Mouse (Mus musculus) MEL (cell line): ENCODE results near the gene Wdsub1. TPM values are rescaled to one million over a fixed set of nuclear protein-coding genes. Genes with fewer than 3 reads are reported as not detected.

Experiments used
- DNase-seq: peaks from one replicate; pipeline ENCODE4 v3.0.0; 2011; ENCODE audit warnings: low read depth, low spot score
- H3K27ac ChIP-seq: 2 replicates; pipeline ENCODE4 v1.5.1; 2012; ENCODE audit warnings: low read depth, mild to moderate bottlenecking, control low read depth, low read length, moderate library complexity; ENCODE audit not compliant: control insufficient read depth
- H3K27me3 ChIP-seq, 2 experiments: fragments of 150-350 bp in 1 of 2; sonication (generic) in 1 of 2; 2 replicates each; pipeline ENCODE4 v1.6.1; 2012; ENCODE audit warnings: low read length in 2 of 2, mild to moderate bottlenecking in 2 of 2, improper control_type of control experiment in 1 of 2, moderate library complexity in 1 of 2; ENCODE audit not compliant: insufficient read depth in 2 of 2, control insufficient read depth in 1 of 2
- H3K36me3 ChIP-seq, 2 experiments: 2 replicates each; pipeline ENCODE4 v1.6.1; 2012 to 2014; ENCODE audit warnings: low read length in 2 of 2, improper control_type of control experiment in 1 of 2, inconsistent platforms in 1 of 2, mild to moderate bottlenecking in 1 of 2; ENCODE audit not compliant: insufficient read depth in 2 of 2, control insufficient read depth in 1 of 2
- H3K4me1 ChIP-seq, 2 experiments: fragments of 150-350 bp in 1 of 2; sonication (generic) in 1 of 2; 2 replicates each; pipeline ENCODE4 v1.6.1; 2012; ENCODE audit warnings: low read length in 2 of 2, improper control_type of control experiment in 1 of 2, mild to moderate bottlenecking in 1 of 2; ENCODE audit not compliant: insufficient read depth in 2 of 2, control insufficient read depth in 1 of 2
- H3K4me3 ChIP-seq, 2 experiments: fragments of 150-350 bp in 1 of 2; sonication (generic) in 1 of 2; 2 replicates each; pipeline ENCODE4 v1.5.1; 2012; ENCODE audit warnings: low read depth in 2 of 2, low read length in 2 of 2, mild to moderate bottlenecking in 2 of 2, moderate library complexity in 2 of 2, control low read depth in 1 of 2, improper control_type of control experiment in 1 of 2; ENCODE audit not compliant: control insufficient read depth in 1 of 2, insufficient read depth in 1 of 2
- H3K79me2 ChIP-seq: 2 replicates; pipeline ENCODE4 v1.6.1; 2012; ENCODE audit warnings: mild to moderate bottlenecking, low read length, moderate library complexity; ENCODE audit not compliant: control insufficient read depth, poor library complexity, insufficient read depth
- H3K9ac ChIP-seq: 2 replicates; pipeline ENCODE4 v1.6.1; 2012; ENCODE audit warnings: low read depth, mild to moderate bottlenecking, control low read depth, low read length, moderate library complexity; ENCODE audit not compliant: control insufficient read depth, poor library complexity, severe bottlenecking
- H3K9me3 ChIP-seq: fragments of 150-350 bp; sonication (generic); replicated peaks from 2 replicates; pipeline ENCODE4 v1.6.1; 2012; ENCODE audit warnings: mild to moderate bottlenecking, low read length, improper control_type of control experiment, moderate library complexity; ENCODE audit not compliant: insufficient read depth
- CTCF ChIP-seq, 3 experiments: IDR thresholded peaks in 2 of 3; conservative IDR thresholded peaks in 1 of 3; 2 replicates each; pipeline ENCODE4 v1.5.1; 2011 to 2012; ENCODE audit warnings: low read length in 3 of 3, low read depth in 2 of 3, mild to moderate bottlenecking in 2 of 3, improper control_type of control experiment in 1 of 3, inconsistent platforms in 1 of 3, mixed read lengths in 1 of 3, moderate library complexity in 1 of 3; ENCODE audit not compliant: control insufficient read depth in 1 of 3, insufficient read depth in 1 of 3, poor library complexity in 1 of 3, severe bottlenecking in 1 of 3
- GABPA ChIP-seq: IDR thresholded peaks from 2 replicates; pipeline ENCODE4 v1.6.1; 2012; ENCODE audit warnings: low read depth, mild to moderate bottlenecking, inconsistent platforms, low read length, improper control_type of control experiment, moderate library complexity
- JUND ChIP-seq: IDR thresholded peaks from 2 replicates; pipeline ENCODE4 v1.6.1; 2011; ENCODE audit warnings: low read depth, mild to moderate bottlenecking, improper control_type of control experiment, low read length
- KAT2A ChIP-seq: conservative IDR thresholded peaks from 2 replicates; pipeline ENCODE4 v1.6.1; 2012; ENCODE audit warnings: low read depth, low read length, improper control_type of control experiment, inconsistent platforms
- MAX ChIP-seq: IDR thresholded peaks from 2 replicates; pipeline ENCODE4 v1.6.1; 2011; ENCODE audit warnings: low read length, improper control_type of control experiment
- MAZ ChIP-seq: IDR thresholded peaks from 2 replicates; pipeline ENCODE4 v1.6.1; 2012; ENCODE audit warnings: low read depth, mild to moderate bottlenecking, inconsistent platforms, low read length, improper control_type of control experiment
- MXI1 ChIP-seq: IDR thresholded peaks from 2 replicates; pipeline ENCODE4 v1.6.1; 2011; ENCODE audit warnings: mild to moderate bottlenecking, low read depth, low read length, improper control_type of control experiment
- NELFE ChIP-seq: IDR thresholded peaks from 2 replicates; pipeline ENCODE4 v1.6.1; 2011; ENCODE audit warnings: low read depth, low read length, improper control_type of control experiment
- NRF1 ChIP-seq: IDR thresholded peaks from 2 replicates; pipeline ENCODE4 v1.6.1; 2014; ENCODE audit warnings: low read depth, mild to moderate bottlenecking, inconsistent platforms, low read length, improper control_type of control experiment, moderate library complexity; ENCODE audit not compliant: poor library complexity, insufficient read depth, severe bottlenecking
- POLR2A ChIP-seq, 2 experiments: IDR thresholded peaks; 2 replicates each; pipeline ENCODE4 v1.6.1; 2011 to 2012; ENCODE audit warnings: low read length in 2 of 2, mild to moderate bottlenecking in 2 of 2, control low read depth in 1 of 2, improper control_type of control experiment in 1 of 2, low read depth in 1 of 2, moderate library complexity in 1 of 2; ENCODE audit not compliant: control insufficient read depth in 1 of 2, insufficient read depth in 1 of 2, poor library complexity in 1 of 2
- POLR2AphosphoS2 ChIP-seq: IDR thresholded peaks from 2 replicates; pipeline ENCODE4 v1.6.1; 2011; ENCODE audit warnings: low read length, improper control_type of control experiment
- RAD21 ChIP-seq: IDR thresholded peaks from 2 replicates; pipeline ENCODE4 v1.6.1; 2011; ENCODE audit warnings: mild to moderate bottlenecking, low read depth, low read length, improper control_type of control experiment
- UBTF ChIP-seq: IDR thresholded peaks from 2 replicates; pipeline ENCODE4 v1.6.1; 2012; ENCODE audit warnings: low read depth, mild to moderate bottlenecking, inconsistent platforms, low read length, improper control_type of control experiment, moderate library complexity, borderline replicate concordance; ENCODE audit not compliant: insufficient read depth
- ZKSCAN1 ChIP-seq: IDR thresholded peaks from 2 replicates; pipeline ENCODE4 v1.6.1; 2012; ENCODE audit warnings: low read depth, mild to moderate bottlenecking, inconsistent platforms, low read length, improper control_type of control experiment, moderate library complexity
- polyA plus RNA-seq, 2 experiments: library from polyadenylated mRNA; stranded (reverse) in 1 of 2; unstranded in 1 of 2; fragments of >175 nt in 1 of 2; fragments of >200 nt in 1 of 2; gene quantifications; 2 replicates each; pipeline versions ENCODE4 v1.2.1 to v1.2.4; 2012; ENCODE audit warnings: low replicate concordance in 2 of 2, low read depth in 1 of 2; ENCODE audit not compliant: insufficient read length in 2 of 2, insufficient read depth in 1 of 2, missing spikeins in 1 of 2
- total RNA-seq: library from RNA; depleted of rRNA; stranded (reverse); fragments of 300-350 nt; gene quantifications from 2 replicates; pipeline ENCODE4 v1.2.3, GENCODE M21; 2012

Gene Wdsub1
- total and polyA plus RNA-seq, 3 experiments = 16.5 to 19.5 TPM; not detected in 1

DNA sequence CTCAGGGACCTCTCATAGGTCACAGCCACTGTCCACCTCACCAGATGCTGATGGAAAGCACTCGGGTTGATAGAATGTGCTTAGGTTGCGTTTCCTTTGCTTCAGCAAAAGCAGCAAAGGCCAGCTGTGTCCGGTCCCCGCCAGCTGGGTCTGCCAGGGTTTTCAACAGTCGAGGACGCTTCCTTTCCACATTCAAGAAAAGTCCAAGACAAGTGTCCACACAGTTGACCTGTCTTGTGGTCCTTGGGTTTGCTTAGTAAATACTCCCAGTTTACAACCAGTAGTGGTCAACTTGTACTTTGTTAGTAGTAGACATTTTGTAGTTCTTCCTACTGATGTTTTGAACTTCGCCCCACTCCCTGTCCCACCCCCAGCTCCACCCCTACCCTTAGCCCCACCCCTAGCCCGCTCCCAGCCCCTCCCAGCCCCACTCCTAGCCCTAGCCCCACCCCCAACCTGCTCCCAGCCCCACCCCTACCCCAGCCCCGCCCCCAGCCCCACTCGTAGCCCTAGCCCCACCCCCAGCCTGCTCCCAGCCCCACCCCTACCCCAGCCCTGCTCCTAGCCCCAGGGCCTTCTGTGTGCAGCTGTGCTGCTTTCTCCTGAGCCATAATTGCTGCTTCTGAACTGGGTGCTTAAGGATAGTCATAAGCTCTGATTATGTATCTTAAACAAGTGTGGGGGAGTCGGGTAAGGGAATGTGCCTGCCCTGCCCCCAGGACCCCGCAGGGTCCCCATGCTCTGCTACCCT lies 41.0 kb downstream of the Wdsub1 start:
- H3K27ac ChIP-seq = peak overlapping the region; percentile 72
- H3K36me3 ChIP-seq = no peaks in the 10 kb centered on the region; a peak in 2 of 4 replicates
- no peaks in the 10 kb centered on the region for H3K27me3 ChIP-seq
- no peaks in the 10 kb centered on the region for H3K9me3 ChIP-seq
- H3K4me3 ChIP-seq = peak overlapping the region; percentile 66 to 87
- peaks cover 1% of the 10 kb centered on the region; the same call in 1 of the 2 replicates for H3K79me2 ChIP-seq
- TF ChIP-seq NELFE (peak; percentile 41), POLR2A (IDR thresholded peaks at IDR 0.05; ENCODE audit: control insufficient read depth in 1 of 2, insufficient read depth in 1 of 2, low read depth in 1 of 2, low read length in 2 of 2, poor library complexity in 1 of 2) (peak in 1 of 2 experiments; percentile 52; a peak in 1 of 4 replicates), NRF1 (no peak), MAZ (0 out of 2 replicates have a peak, but pooled peaks have one; percentile 4)
- peak; percentile 73 for DNase-seq
- peaks cover 2 to 9% of the 10 kb centered on the region in 2 experiments; a peak in 2 of 4 replicates for H3K4me1 ChIP-seq
- H3K9ac ChIP-seq = peak overlapping the region; percentile 74

DNA sequence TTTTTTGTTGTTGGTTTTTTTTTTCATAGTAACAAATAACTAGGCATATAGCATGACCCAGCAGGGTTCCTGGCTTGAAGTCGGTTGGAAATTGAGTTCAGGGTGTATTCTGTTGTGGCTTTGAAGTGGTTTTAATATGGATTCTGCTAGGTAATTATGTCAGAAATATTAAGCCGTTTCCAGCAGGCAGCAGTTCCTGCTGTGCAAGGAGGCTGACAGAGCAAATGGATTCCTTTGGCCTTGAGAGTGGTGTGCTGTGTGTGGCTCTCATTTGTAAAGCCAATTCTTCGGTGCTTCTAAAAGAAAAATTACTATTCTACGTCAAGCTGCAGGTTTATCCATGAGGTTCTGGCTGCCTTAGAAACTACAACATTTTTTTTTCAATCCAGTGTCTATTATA lies 42.2 kb downstream of the Wdsub1 start:
- Histone ChIP-seq H3K27ac (no peak overlapping the region), H3K9ac (no peak overlapping the region), H3K79me2 (peaks cover 1% of the 10 kb centered on the region; the same call in 1 of the 2 replicates), H3K27me3 (no peaks in the 10 kb centered on the region), H3K4me3 (no peak overlapping the region), H3K9me3 (no peaks in the 10 kb centered on the region), H3K36me3 (no peaks in the 10 kb centered on the region; a peak in 2 of 4 replicates), H3K4me1 (peaks cover 2 to 9% of the 10 kb centered on the region in 2 experiments; a peak in 2 of 4 replicates)
- DNase-seq = no peak
- TF ChIP-seq KAT2A = no peak
- TF ChIP-seq ZKSCAN1 = no peak

DNA sequence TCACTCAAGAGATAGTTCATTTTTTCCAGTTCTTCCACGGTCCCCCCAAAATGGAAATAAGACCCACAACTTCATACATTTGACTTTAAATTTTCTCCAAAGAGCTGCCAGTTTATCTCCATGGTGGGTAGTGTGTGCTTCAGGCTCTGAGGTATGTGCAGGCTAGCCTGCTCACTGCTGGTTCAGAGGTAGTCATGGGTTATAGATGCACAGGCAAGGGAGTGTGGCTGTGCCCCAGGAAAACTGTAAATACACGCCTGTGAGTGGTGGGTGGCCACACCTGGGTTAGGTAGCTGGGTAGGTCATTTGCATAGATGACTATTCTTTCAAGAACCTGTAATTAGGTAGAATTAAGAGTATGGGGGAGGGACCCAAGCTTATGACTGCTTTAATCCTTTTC lies 42.6 kb downstream of the Wdsub1 start:
- Histone ChIP-seq H3K79me2 (peaks cover 1% of the 10 kb centered on the region; the same call in 1 of the 2 replicates), H3K36me3 (no peaks in the 10 kb centered on the region; a peak in 2 of 4 replicates), H3K27me3 (no peaks in the 10 kb centered on the region), H3K4me3 (no peak overlapping the region), H3K27ac (no peak overlapping the region), H3K4me1 (peaks cover 2 to 9% of the 10 kb centered on the region in 2 experiments; a peak in 2 of 4 replicates), H3K9ac (no peak overlapping the region), H3K9me3 (no peaks in the 10 kb centered on the region)
- no peak for DNase-seq
- no peak for TF ChIP-seq JUND
- no peak for TF ChIP-seq CTCF (IDR thresholded peaks at IDR 0.05 in 2 of 3, conservative IDR thresholded peaks at IDR 0.05 in 1 of 3; ENCODE audit: control insufficient read depth in 1 of 3, insufficient read depth in 1 of 3, low read depth in 2 of 3, low read length in 3 of 3, poor library complexity in 1 of 3, severe bottlenecking in 1 of 3)
- no peak for TF ChIP-seq NELFE
- TF ChIP-seq UBTF = no peak
- no peak for TF ChIP-seq KAT2A
- TF ChIP-seq GABPA = no peak
- no peak for TF ChIP-seq POLR2AphosphoS2
- TF ChIP-seq MAX = no peak
- TF ChIP-seq MXI1 = no peak
- TF ChIP-seq NRF1 = no peak
- no peak for TF ChIP-seq RAD21
